Mouse (Mus musculus): ENCODE measurements at regions not wholly inside any gene's neighbourhood (a gene's known extent, or its start where the extent isn't known, plus 50 kb on each side); places are given as distances from the start of the nearest gene placed in this dataset.

DNA sequence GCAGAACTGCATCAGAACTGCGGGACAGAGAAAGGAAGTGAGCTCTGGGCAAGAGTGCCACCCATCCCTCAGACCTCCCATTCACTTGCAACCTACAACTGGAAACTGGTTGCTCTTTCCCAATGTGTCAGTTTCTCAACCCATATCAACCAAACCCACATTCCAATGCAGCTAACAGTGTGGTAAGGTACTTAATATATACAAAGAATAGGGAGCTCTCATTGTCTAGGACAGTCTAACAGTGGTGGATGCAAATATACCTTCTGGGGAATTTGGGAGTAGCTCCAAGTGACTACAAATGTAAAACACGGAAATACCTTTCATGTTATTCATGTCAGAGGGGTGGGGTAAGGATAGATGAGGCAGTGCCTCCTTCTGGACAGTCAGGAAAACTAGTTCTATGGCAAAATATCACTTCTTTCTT lies 171.0 kb upstream of the Smim15 start:
- no peak for DNase-seq

DNA sequence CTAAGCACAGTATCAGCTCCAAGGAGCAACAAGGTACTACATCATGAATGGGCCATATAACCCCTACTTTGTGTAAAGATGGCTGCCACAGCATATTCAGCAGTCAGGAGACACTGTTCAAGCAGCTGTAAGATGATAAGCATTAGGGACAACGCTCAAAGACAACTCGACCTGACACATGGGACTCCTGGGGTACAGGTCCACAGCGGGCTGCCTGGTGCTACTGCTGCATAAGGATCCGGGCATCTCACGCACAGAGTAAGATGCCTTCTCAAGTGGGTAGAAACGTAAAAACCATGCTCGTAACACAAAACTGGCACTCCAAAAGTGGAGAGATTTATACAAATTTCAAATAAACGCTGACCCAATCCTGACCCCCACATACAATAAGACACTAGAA lies 171.7 kb upstream of the Smim15 start:
- no peak for DNase-seq

DNA sequence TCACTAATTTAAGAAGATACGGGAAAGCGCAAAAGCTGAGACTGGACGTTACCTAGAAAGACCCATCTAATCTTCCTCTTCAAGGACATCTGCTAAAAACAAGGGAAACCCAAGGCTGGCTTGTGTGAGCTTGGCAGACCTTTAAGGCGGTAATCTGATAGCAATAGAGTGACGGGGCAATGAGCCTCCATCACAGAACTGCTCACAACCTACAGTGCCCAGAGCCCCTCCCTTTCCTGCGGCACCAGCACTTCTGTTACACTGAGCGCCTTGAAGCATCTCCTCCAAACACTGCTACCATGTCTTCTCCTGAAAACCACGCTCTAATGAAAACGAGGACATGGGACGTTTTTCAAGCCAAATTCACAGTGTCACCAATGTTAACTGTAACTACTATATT lies 172.1 kb upstream of the Smim15 start:
- no peak for DNase-seq

DNA sequence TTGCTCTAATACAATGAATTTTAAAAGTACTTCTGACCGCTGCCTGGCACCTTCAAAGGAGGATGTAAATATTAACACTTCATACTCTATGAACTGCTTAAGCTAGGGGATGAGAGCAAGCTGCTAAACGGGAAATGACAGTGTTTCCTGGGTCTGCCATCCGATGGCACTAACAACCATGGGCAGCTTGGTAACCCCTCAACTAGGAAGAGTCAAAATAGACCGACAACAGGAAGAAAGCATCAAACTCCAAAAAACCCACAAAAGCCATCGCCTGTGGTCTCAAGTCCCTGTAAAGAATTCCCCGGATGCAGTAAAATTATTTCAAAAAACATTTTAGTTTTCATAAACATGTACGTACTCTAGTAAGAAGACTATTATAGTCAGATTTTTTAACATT lies 175.3 kb upstream of the Smim15 start:
- DNase-seq: no peak

DNA sequence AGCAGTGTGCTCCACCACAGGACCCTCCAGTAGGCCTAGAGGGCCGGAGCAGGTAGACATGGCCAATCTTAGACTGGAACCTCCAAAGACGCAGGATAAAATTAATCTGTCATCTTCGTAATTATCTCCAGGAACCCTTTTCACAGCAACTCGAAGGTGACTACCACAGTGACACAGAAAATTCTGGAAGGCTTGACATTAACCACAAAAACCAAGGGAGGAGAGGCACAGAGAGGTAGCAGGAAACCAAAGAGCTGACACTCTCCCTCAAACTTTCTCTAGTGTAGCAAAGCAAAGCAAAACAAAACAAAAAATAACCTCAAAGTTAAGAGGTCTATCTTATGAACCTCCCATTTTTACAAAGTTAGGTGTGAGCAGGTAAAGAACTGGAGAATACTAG lies 177.4 kb upstream of the Smim15 start:
- no peak for DNase-seq

DNA sequence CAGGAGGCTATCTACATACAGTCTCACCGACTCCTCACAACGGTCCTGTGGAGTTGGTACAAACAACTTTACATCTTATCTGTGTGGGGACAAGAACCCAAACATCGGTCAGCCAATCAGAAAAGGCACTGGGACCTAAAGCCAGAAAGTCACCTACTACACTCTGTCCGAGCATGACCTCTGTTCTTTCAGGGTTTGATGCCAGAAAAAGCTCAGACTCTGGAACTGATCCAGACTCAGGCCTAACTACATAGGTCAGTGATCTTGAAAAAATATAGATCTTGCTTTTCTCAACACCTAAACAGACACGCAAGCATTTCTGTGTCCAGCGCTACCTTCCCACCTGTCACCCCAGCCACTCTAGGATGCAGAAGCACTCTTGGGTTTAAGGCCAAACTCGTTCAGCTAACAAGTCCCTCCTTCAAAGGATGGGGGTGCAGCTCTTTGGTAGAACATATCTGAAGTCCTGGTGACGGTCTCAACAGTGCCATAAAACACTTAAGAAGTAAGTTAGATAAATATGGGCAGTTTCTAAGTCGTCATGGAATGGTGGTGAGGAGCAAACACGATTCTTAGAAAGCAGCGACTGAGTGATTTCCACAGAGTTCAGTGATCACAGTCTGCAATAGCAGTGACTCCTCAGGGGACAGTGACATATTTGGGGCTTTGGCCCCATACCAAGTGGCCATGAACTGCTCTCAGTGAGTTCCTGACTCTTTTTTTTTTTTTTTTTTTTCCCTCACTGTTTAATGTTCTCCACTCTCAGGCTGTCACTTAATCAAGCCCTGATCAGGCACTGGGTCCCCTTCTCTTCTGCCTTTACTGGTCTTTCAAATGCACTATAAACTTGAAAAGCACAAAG lies 181.2 kb upstream of the Smim15 start:
- DNase-seq: peak; percentile 54 to 72

DNA sequence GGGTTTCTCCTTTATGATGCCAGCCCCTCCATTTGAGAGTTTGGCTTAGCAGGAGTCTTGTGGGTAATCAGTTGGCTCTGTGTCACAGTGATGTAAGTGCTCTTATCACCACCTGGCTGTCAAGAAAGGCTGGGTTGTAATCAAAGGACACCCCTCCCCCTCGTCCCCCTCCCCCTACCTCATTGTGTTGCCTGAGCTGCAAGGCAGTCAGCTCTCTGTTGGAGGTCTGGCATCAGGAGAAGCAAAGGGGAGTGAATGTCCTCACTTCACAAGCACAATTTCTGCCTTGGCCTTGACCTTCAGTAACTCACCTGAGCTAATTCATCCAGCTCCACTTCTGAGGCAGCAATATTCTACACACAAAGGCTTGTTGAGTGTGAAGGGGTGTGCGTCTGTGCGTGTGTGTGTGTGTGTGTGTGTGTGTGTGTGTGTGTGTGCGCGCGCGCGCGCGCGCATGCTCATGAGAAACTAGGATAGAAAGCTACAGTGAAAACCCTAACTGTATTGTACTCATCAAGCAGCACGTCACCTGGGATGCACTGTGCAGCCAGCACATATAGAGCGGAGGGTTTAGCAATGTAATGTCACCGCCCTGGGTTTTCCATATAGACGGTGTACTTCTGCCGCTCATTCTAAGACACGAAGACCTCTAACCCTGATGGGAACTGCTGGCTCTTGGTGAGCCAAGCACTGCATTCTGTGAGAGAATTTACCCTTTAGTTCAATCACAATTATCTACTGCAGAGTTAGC lies 182.7 kb upstream of the Smim15 start:
- no peak for DNase-seq

DNA sequence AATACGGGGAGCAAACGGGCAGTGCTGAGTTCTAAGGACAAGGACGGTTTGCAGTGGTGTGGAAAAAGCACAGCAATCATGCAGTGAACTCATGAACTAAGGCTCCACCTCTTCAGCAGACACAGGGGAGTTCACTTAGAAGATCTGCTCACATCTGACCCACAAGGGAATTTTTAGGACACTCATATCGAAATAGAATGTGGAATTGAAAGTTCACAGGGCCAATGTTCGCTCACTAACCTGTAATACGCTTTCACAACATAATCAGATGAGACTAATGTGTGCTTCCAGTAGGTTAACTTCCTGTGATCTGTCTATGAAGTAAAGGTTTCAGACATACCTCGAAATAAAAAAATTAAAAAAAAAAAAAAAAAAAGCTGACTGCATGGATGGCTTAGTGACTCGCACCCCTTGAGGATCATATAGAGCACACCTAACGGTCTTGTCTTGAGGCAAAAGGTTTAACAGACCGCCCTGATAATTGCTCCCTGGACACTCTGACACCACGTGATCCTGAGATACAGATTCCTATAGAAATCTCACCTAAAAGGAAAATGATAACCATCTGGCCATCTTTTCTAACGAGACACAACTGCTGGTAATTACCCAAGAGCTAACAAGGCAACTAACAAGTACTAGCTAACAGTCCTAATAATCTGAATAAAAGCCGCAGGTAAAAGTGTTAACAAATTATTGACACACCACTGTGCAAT lies 187.0 kb upstream of the Smim15 start:
- no peak for DNase-seq

DNA sequence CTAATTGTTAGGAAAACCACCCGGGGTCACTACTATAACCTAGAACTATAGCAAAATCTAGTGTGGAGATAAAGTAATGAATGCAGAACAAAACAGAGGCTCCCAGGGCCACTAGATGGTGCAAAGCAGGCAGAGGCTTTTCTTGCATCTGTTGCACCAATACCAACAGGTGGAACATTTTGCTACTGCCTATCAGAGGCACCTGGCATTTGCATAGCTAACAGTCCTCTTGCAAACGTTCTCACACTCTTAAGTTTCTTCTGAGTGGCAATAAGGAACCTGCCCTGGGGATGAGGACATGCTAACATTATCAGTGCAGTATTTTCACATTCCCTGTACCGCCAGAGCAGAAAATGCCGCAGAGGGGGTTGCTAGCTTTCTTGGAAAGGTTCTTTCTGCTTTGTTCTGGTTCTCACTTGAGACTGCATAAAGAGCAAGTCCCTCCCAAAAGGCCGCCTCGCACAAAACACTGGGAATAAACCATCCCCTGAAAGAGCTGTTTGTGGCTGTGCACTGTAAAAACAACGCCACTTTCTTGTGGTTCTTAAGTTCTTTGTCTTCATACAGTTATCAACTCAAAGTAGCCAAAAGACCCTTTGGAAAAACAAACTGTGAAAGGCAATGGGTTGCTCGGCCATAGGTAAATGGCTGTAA lies 193.2 kb upstream of the Smim15 start:
- DNase-seq: no peak

DNA sequence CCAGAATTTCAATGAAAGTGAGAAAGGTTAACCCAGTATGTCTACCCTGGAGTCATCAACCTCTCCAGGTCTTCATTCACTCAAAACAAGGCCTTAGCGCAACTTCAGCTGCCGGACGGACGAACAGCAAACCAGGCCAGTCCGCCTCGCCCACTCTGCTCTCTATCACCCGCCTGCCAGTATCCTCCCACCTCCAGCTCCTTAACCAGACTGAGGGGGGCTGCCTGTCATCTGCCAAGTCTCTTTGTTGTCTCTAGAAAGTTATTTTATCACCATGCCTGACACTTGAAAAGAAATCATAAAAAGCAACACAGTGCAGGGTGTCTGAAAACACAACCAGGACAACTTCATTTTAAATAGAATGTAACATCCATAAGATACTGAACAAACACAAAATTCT lies 195.4 kb upstream of the Smim15 start:
- DNase-seq: no peak

DNA sequence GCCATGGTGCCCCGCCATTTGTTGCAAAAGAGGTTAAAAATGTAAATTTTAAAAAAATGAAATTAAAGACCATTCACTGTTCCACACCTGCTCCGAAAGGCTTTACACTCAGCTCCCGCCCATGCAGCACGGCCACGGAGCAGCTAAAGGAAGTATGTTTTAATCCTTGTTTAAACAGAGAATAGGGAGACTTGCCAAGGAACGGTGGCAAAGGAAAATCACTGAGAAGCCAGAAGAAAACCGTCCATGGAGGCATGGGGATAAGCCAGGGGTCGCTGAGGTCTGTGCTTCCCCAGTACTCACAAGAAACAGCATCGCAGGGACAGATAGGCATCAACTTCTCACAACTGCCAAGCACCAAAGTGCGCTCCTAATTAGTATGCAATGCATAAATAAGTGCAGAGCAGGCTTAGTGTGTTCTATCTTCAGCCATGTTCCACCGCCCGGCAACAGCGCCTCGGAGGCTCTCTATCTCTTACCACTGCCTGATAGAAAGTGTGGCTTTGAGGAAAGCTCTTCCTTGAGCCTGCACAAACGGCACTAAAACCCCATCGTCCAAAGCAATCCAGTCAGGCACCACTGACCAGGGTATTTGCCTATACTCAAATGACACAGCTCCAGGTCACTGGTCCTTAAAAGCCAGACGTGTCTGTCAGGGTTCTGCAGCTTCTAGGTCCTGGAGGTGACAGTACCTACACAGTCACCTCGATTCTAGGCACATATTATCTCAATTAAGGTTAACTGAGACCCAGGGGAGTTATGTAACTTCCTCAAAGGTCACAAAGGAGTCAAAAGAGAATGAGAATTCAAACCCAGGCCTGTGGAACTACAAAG lies 196.8 kb upstream of the Smim15 start:
- peak; percentile 46 to 57 for DNase-seq

DNA sequence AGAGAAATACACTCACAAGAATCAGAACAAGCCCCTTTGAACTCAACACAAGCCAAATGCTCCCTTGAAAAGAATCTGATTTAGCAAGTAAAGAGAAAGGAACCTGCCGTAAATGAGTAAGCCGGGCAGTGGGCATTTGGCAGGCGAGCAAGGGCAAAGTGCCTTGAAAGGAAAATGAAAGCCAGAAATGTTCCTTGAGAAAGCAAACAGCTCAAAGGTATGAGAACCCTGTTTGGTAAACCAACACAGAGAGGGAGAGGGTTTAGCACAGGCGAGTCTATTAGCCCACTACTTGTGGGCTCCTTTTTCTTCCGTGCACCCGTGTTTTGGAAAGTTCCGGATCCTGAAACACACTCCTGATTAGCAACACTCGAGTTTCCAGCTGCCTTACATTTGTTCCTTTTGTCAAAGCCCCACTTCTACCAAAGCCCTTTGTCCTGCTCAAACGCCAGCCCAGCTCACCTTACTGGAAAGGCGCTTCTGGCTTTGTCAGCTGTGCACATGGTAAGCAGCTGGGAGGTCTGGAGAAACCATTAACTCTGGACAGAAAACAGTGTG lies 197.5 kb upstream of the Smim15 start:
- DNase-seq: peak; percentile 74 to 82

DNA sequence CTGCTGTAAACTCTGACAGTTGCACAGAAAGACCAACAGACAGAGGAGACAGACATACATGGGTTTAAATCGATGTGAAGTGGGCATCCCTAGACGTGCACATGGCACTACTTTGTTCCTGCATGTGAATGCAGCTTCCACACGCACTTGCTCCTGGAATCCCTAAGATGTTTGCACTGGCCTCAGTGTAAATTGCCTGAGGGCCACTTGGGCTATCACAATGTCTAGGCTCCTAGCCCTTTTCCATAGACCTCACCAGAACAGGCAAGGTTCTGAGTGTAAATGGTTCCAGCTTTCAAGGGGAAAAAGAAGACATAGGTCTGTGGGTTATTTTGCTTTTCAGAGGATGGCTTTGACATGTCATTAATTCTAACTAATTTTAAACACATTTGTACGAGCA lies 198.4 kb upstream of the Smim15 start:
- no peak for DNase-seq

DNA sequence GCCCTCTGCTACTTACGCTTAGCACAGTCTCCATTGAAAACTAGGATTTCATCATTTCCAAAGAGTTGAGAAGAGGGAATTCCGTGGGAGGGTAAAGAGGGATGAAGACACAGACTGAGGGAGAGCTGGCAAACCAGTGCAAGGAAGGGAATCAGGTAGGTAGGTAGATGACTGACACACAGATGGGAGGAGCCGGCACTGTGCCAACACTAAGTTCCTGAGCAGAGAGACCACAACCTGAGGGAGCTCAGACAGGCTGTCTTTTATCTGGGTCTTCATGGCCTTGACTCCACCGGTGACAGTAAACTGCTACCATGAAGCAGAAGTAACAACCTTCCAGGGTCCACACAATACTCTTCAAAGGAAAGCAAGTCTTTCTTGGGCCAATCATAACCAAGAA lies 200.2 kb upstream of the Smim15 start:
- DNase-seq: peak; percentile 41 to 56

DNA sequence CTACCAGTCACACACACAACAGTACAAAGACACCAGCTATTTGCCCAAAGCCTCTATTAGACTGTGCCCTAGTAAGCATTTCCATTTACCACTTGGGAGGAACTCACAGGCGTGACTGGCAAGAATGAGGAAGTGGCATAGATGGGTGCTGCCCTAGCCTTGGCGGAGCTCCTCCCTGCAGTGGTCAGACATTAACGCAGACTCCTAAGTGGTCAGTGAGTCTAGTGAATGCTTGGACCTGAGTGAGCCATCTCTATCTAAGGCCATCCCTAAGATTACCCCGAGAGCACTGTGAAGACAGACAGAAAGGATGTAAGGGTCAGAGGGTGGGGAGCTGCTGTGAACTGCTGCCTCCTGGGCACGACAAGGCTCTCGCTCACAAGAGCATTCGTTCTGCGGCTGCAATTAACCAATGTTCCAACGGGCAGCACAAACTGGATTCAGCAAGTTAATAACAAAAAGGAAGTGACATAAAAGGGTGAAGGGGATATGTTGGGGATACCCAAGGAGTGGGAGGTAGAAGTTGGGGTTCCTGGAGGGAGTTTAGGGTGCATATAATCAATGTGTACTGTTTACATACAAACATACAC lies 206.0 kb upstream of the Smim15 start:
- DNase-seq: peak; percentile 65 to 84

DNA sequence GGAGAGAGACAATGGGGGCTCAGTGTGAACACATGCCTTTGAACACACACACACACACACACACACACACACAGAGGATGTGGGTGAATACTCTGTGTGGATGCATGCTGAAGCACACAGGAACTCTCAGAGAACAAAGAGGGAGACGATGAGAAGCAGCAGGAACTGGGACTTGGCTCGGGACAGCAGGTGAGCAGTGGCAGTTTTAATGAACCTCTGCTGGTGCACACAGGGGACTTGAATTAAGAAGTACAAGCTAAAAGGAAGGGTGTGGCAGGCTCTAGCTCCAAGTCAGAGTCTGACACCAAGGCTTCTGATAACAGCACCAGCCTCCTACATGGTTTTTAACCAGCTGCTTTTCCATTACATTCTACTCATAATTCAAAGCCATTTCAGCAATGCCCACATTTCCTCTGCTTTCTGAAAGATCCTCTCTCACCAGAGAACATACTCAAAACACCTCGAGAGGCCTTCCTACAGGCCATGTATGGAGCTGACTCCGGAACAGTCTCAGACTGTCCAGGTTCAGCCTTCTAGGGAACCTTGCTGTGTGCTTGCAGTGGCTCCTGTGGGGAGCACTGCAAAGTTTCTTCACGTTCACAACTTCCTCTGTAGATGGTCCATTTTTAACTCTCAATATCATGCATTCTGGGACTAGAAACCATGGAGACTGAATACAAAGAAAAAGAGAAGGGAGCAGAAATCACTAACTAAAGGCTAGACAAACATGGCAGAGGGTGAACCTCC lies 206.9 kb upstream of the Smim15 start:
- no peak for DNase-seq

DNA sequence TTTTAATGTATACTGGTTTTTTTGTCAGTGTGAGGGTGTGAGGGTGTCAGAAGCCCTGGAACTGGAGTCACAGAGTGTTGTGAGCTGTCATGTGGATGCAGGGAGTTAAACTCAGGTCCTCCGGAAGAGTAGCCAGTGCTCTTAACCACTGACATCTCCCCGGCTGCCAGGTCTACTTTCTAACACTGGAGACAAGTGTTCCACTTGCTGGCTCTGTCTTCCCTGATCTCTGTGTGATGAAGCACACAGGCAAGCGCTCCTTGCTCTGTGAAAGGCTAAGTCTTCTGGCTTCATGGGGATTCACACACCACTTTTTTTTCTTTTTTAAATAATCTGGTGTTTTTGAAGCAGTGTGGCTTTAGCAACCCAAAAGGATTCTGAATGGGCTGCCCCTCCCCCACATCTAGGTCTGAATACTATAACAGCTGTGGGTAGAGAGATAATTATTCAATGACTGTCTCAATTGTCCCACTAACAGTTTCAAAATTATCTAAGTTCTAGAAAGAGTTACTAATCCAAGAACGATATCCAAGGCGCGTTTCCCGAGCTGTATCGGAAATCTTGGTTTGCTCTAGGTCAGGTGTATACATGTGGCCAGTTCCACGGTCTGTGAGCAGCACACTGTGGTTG lies 208.4 kb upstream of the Smim15 start:
- no peak for DNase-seq

DNA sequence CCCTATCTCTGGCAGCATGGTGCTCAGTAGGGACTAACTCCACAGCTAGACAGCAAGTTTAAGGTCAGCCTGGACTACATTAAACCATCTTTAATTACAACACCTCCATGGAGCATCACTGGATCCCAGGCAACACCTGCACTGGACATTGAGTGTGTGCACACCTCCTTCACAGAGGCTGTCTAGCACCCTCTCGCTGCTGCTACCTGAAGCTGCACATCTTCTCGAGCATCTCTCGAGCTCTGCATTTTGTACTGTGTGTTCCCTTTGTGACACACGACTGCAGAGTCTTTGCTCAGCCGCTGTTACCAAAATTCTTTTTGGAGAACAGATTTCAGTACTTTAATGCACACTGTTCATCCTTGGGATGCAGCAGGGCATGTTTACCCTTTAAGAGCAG lies 212.2 kb upstream of the Smim15 start:
- no peak for DNase-seq

DNA sequence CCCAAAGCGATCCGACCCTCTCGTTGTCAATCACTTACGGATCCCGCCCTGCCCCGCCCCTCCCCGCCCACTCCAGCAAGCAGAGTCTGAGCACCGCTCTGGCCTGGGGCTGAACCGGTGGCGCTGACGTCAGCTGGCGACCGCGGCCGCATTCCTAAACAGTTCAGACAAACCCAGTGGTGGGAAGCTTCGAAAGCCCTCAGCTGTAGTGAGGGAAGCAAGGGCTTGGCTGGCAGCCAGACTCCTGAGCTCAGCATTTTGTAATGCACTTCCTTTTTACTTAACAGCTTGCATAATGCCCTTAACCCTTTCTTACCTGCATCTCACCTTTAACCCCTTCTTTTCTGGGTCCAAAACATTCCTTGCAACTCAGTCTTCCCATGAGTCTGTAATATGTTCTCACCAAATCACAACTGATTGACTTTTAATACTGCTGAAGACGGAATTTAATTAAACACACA lies 213.0 kb upstream of the Smim15 start:
- peak; percentile 99 for DNase-seq

DNA sequence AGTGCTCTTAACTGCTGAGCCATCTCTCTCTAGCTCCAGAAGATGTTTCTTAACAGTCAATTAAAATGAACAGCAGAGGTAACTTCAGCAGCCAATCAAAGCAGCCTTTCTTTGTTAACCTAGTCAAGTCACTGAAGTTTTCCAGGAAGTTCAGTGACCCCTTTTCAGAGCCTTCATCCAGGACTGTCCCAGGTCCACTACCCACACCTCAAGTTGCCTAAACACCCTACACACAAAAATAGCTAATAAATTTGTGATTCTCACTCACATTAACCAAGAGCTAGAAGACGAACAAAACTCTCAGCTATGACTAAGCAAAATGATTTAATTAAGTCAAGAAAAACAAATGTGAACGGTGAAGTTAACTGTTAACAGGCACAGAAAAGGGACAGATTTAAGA lies 214.0 kb upstream of the Smim15 start:
- DNase-seq: no peak

All from kidney, postnatal 25 days (tissue).